Mouse (Mus musculus) liver, embryonic 14.5 days (tissue): Measurements from ENCODE around the gene Inpp5b.

Experiments used
- CTCF ChIP-seq: IDR thresholded peaks from 2 replicates; pipeline ENCODE4 v1.5.1; 2016; ENCODE audit warnings: antibody characterized with exemption, low read depth, control low read depth
- EP300 ChIP-seq: IDR thresholded peaks from 2 replicates; pipeline ENCODE4 v1.6.1; 2016; ENCODE audit warnings: antibody characterized with exemption, low read depth

DNA sequence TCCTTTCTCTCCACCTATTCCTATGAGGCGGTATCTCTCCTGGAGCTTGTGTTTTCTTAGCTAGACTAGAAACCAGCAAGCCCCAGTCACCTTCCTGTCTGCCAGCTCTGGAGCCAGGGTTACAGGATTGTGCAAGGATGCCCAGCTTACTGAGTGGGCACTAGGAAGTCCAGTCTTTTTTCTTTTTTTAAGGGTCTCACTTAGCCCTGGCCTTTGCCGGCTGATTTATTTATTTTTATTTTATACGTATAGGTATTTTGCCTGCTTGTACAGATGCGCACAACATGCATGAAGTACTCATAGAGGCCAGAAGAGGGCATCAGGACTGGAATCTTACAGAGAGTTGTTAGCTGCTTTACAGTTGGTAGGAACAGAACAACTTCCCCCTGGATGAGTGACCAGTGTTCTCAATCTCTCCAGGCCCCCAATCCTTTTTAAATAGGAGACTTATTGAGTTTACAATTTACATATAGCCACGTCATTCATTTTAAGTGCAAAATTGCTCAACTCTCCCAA lies 30.8 kb upstream of the Inpp5b start:
- TF ChIP-seq CTCF: peak; percentile 71
- no peak for TF ChIP-seq EP300
